Mouse (Mus musculus): ENCODE results near the gene Kri1. TPM values are rescaled to one million over a fixed set of nuclear protein-coding genes. Genes with fewer than 3 reads are reported as not detected.
A peak's percentile ranks its signal among the peaks of the same experiment; 100 is the strongest.
"Not testable (repeated sequence)": the region's sequence is repeated elsewhere in the genome, so short reads cannot be mapped to it uniquely, and the experiment has no call there.

Kri1 gene
- polyA plus RNA-seq, 1 experiment from 2014 or later: 15.6 TPM

- DNase-seq (ENCODE audit: low spot score); H3K27me3 ChIP-seq (ENCODE audit: control insufficient read depth, insufficient read depth, low read length); H3K27ac ChIP-seq; H3K9ac ChIP-seq; H3K9me3 ChIP-seq (ENCODE audit: control insufficient read depth, low read length); H3K4me2 ChIP-seq (replicated peaks); ATAC-seq (ENCODE audit: low FRiP score); H3K4me3 ChIP-seq (replicated peaks; ENCODE audit: low read length); H3K4me1 ChIP-seq (replicated peaks; ENCODE audit: control insufficient read depth, insufficient read depth, low read length); H3K36me3 ChIP-seq (replicated peaks; ENCODE audit: control insufficient read depth, insufficient read depth): not testable (repeated sequence)
- WGBS: 81% methylated on average over 4 of the region's 4 CpGs
These were observed 31.4 kb downstream of the Kri1 start for GRCm38 (mm10) chr9:21256349-21256748.

DNA sequence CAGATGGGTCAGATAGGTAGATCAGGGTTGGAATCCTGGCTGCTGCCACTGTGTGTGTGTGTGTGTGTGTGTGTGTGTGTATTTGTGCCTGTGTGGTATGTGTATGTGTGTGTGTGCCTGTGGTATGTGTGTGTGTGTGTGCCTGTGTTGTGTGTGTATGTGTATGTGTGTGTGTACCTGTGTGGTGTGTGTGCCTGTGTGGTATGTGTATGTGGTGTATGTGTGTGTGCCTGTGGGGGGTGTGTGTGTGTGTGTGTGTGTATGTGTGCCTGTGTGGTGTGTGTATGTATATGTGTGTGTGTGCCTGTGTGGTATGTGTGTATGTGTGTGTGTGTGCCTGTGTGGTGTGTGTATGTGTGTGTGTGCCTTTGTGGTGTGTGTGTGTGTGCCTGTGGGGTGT is 33.1 kb downstream of the Kri1 start:
- no peak overlapping the region for H3K27ac ChIP-seq
- H3K9me3 ChIP-seq (ENCODE audit: control insufficient read depth, low read length): no peaks in the 10 kb centered on the region
- DNase-seq (ENCODE audit: low spot score) (no peak), ATAC-seq (ENCODE audit: low FRiP score) (no peak)
- H3K4me3 ChIP-seq (replicated peaks; ENCODE audit: low read length): no peak overlapping the region
- H3K36me3 ChIP-seq (replicated peaks; ENCODE audit: control insufficient read depth, insufficient read depth): no peaks in the 10 kb centered on the region
- no peak overlapping the region for H3K4me2 ChIP-seq (replicated peaks)
- H3K4me1 ChIP-seq (replicated peaks; ENCODE audit: control insufficient read depth, insufficient read depth, low read length): no peaks in the 10 kb centered on the region
- H3K27me3 ChIP-seq (ENCODE audit: control insufficient read depth, insufficient read depth, low read length): peaks cover 16% of the 10 kb centered on the region
- H3K9ac ChIP-seq: no peak overlapping the region

DNA sequence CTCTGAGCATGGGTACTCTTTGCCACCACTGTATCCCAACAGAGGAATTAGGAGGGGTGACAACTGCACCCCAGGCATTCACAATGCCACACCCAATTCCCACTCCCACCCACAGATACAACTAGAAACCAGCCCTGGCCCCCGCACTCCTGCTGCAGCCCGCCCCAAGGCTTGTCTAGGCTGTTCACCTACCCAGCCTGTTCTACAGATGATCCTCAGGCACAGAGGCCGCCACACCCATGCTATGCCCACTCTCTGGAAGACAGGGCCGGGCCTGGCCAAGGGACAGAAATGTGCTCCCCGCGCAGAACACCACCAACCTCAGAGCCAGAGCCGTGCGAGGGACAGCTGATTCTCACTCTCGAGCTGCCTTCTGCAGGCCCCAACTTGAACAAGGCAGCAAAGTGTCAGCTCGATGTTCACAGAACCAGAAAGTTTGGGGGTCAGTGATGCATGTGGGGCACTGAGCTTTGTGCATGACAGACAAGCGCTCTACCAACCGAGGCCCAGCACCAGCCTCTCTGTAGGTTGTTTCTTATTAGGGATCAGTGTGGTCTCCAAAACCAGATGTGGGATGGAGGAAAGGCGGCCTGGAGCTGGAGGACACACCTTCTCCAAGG is 36.5 kb downstream of the Kri1 start:
- Histone ChIP-seq H3K4me2 (replicated peaks) (no peak overlapping the region), H3K9me3 (ENCODE audit: control insufficient read depth, low read length) (no peaks in the 10 kb centered on the region), H3K27me3 (ENCODE audit: control insufficient read depth, insufficient read depth, low read length) (peaks cover 47% of the 10 kb centered on the region), H3K4me1 (replicated peaks; ENCODE audit: control insufficient read depth, insufficient read depth, low read length) (peaks cover 5% of the 10 kb centered on the region; the same call in 1 of the 2 replicates), H3K36me3 (replicated peaks; ENCODE audit: control insufficient read depth, insufficient read depth) (no peaks in the 10 kb centered on the region), H3K27ac (no peak overlapping the region), H3K9ac (no peak overlapping the region), H3K4me3 (replicated peaks; ENCODE audit: low read length) (no peak overlapping the region)
- 73% methylated on average over 13 of the region's 13 CpGs for WGBS
- ATAC-seq (ENCODE audit: low FRiP score) (no peak), DNase-seq (ENCODE audit: low spot score) (no peak)

DNA sequence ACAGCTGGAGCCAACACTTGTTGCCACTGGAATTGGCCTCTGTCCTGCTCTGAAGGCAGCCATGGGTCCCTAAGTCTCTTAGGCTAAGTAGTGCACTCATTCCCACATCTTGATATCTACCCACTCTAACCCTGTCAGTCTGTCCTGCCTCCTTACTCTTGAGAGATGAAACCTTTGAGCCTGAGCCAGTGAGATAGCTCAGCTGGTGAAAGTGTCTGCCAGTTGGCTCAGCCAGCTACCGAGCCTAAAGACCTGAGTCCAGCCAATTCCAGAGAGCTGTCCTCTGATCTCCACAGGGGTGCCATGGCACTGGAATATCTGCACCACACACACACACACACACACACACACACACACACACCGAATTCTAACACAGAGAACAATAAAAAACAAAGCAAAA is 37.3 kb downstream of the Kri1 start:
- no peak overlapping the region for H3K4me2 ChIP-seq (replicated peaks)
- no peaks in the 10 kb centered on the region for H3K36me3 ChIP-seq (replicated peaks; ENCODE audit: control insufficient read depth, insufficient read depth)
- no peak overlapping the region for H3K4me3 ChIP-seq (replicated peaks; ENCODE audit: low read length)
- WGBS: 50% methylated on average over 2 of the region's 2 CpGs
- H3K27ac ChIP-seq: no peak overlapping the region
- no peaks in the 10 kb centered on the region for H3K9me3 ChIP-seq (ENCODE audit: control insufficient read depth, low read length)
- no peak overlapping the region for H3K9ac ChIP-seq
- ATAC-seq (ENCODE audit: low FRiP score) (no peak), DNase-seq (ENCODE audit: low spot score) (no peak)
- H3K4me1 ChIP-seq (replicated peaks; ENCODE audit: control insufficient read depth, insufficient read depth, low read length): peaks cover 5% of the 10 kb centered on the region; the same call in 1 of the 2 replicates
- peaks cover 54% of the 10 kb centered on the region for H3K27me3 ChIP-seq (ENCODE audit: control insufficient read depth, insufficient read depth, low read length)

GRCm38 (mm10) chr9:21249629-21250508 is 37.9 kb downstream of the Kri1 start:
- peaks cover 60% of the 10 kb centered on the region for H3K27me3 ChIP-seq (ENCODE audit: control insufficient read depth, insufficient read depth, low read length)
- H3K27ac ChIP-seq: no peak overlapping the region
- WGBS: 38% methylated on average over 17 of the region's 17 CpGs
- H3K9me3 ChIP-seq (ENCODE audit: control insufficient read depth, low read length): no peaks in the 10 kb centered on the region
- H3K4me2 ChIP-seq (replicated peaks): no peak overlapping the region
- H3K4me3 ChIP-seq (replicated peaks; ENCODE audit: low read length): no peak overlapping the region
- H3K9ac ChIP-seq: no peak overlapping the region
- H3K36me3 ChIP-seq (replicated peaks; ENCODE audit: control insufficient read depth, insufficient read depth): no peaks in the 10 kb centered on the region
- ATAC-seq (ENCODE audit: low FRiP score) (no peak), DNase-seq (ENCODE audit: low spot score) (no peak)
- peaks cover 5% of the 10 kb centered on the region; the same call in 1 of the 2 replicates for H3K4me1 ChIP-seq (replicated peaks; ENCODE audit: control insufficient read depth, insufficient read depth, low read length)

GRCm38 (mm10) chr9:21248326-21248725 is 39.4 kb downstream of the Kri1 start, which contains the start of gene S1pr5:
S1pr5 (minus strand) TSS chr9:21248443.
- Histone ChIP-seq H3K4me1 (replicated peaks; ENCODE audit: control insufficient read depth, insufficient read depth, low read length) (peaks cover 15% of the 10 kb centered on the region; the same call in 1 of the 2 replicates), H3K27me3 (ENCODE audit: control insufficient read depth, insufficient read depth, low read length) (peaks cover 75% of the 10 kb centered on the region), H3K9me3 (ENCODE audit: control insufficient read depth, low read length) (no peaks in the 10 kb centered on the region), H3K27ac (no peak within 1 kb of the TSS), H3K4me3 (replicated peaks; ENCODE audit: low read length) (no peak within 1 kb of the TSS), H3K36me3 (replicated peaks; ENCODE audit: control insufficient read depth, insufficient read depth) (no peaks in the 10 kb centered on the region), H3K9ac (no peak within 1 kb of the TSS), H3K4me2 (replicated peaks) (no peak within 1 kb of the TSS)
- 2% methylated on average over 30 of the region's 30 CpGs for WGBS
- ATAC-seq (ENCODE audit: low FRiP score): no peak
- DNase-seq (ENCODE audit: low spot score): no peak

DNA sequence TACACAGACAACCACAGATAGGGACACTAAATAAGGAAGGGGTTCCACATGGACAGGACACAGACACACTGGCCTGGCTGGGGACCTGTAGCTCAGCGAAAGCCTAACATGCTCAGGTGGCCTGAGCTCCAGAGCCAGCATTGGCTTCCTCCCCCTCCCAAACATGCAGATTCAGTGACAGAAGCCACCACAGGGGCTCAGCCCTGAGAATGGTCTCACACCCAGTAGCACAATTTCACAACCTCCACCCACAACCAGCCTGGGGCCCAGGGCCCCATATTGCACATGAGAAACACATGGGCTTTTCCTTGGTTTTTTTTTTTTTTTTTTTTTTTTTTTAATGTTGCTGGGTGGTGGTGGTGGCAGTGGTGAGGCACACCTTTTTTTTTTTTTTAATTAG is 41.4 kb downstream of the Kri1 start:
- Histone ChIP-seq H3K9me3 (ENCODE audit: control insufficient read depth, low read length) (no peaks in the 10 kb centered on the region), H3K4me2 (replicated peaks) (no peak overlapping the region), H3K27me3 (ENCODE audit: control insufficient read depth, insufficient read depth, low read length) (peaks cover 89% of the 10 kb centered on the region), H3K9ac (no peak overlapping the region), H3K4me3 (replicated peaks; ENCODE audit: low read length) (no peak overlapping the region), H3K36me3 (replicated peaks; ENCODE audit: control insufficient read depth, insufficient read depth) (no peaks in the 10 kb centered on the region), H3K27ac (no peak overlapping the region), H3K4me1 (replicated peaks; ENCODE audit: control insufficient read depth, insufficient read depth, low read length) (peaks cover 15% of the 10 kb centered on the region; the same call in 1 of the 2 replicates)
- WGBS: 75% methylated on average over 1 of the region's 1 CpGs
- DNase-seq (ENCODE audit: low spot score) (no peak), ATAC-seq (ENCODE audit: low FRiP score) (no peak)

DNA sequence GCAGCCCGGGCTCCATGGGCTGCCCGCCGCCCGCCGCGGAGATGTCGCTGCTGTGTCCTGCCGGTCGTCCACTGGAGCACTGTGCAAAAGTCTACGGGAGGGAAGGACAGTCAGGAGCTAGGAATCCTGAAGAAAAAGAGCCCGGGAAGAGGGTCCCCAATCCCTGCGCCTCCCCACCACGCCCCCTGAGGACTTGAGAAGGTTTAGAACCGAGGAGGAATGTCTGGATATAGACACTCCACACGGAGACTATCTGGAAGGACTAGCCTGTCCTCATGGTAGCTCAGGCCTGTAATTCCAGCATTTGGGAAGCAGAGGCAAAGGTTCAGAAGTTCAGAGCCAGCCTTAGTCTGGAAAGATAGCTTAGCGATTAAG is 42.7 kb downstream of the Kri1 start:
- Histone ChIP-seq H3K9ac (peak overlapping the region; percentile 61), H3K9me3 (ENCODE audit: control insufficient read depth, low read length) (no peaks in the 10 kb centered on the region), H3K27ac (peak overlapping the region; percentile 57; the same call in 1 of the 2 replicates), H3K4me2 (replicated peaks) (peak overlapping the region; percentile 83), H3K4me1 (replicated peaks; ENCODE audit: control insufficient read depth, insufficient read depth, low read length) (peaks cover 15% of the 10 kb centered on the region; the same call in 1 of the 2 replicates), H3K36me3 (replicated peaks; ENCODE audit: control insufficient read depth, insufficient read depth) (no peaks in the 10 kb centered on the region), H3K4me3 (replicated peaks; ENCODE audit: low read length) (peak overlapping the region; percentile 44), H3K27me3 (ENCODE audit: control insufficient read depth, insufficient read depth, low read length) (peaks cover 77% of the 10 kb centered on the region)
- ATAC-seq (ENCODE audit: low FRiP score): 0 out of 2 replicates have a peak, but pooled peaks have one; percentile 1
- DNase-seq (ENCODE audit: low spot score): no peak
- 2% methylated on average over 16 of the region's 16 CpGs for WGBS

- DNase-seq (ENCODE audit: low spot score) (peak; percentile 52), ATAC-seq (ENCODE audit: low FRiP score) (peak; percentile 63)
- Histone ChIP-seq H3K36me3 (replicated peaks; ENCODE audit: control insufficient read depth, insufficient read depth) (no peaks in the 10 kb centered on the region), H3K27ac (peak overlapping the region; percentile 57), H3K4me1 (replicated peaks; ENCODE audit: control insufficient read depth, insufficient read depth, low read length) (peaks cover 15% of the 10 kb centered on the region; the same call in 1 of the 2 replicates), H3K9ac (peak overlapping the region; percentile 61), H3K4me3 (replicated peaks; ENCODE audit: low read length) (peak overlapping the region; percentile 44), H3K27me3 (ENCODE audit: control insufficient read depth, insufficient read depth, low read length) (peaks cover 72% of the 10 kb centered on the region), H3K4me2 (replicated peaks) (peak overlapping the region; percentile 83), H3K9me3 (ENCODE audit: control insufficient read depth, low read length) (no peaks in the 10 kb centered on the region)
- WGBS: under 1% methylated on average over 72 of the region's 72 CpGs
These were observed 43.2 kb downstream of the Kri1 start for GRCm38 (mm10) chr9:21244428-21245112.
